Mouse (Mus musculus): ENCODE results near the gene Nrde2. TPM values are rescaled to one million over a fixed set of nuclear protein-coding genes. Genes with fewer than 3 reads are reported as not detected.

Gene Nrde2
- 14.8 and 16.9 TPM in 2 replicates for polyA plus RNA-seq (2012; rRNA removed)

- peak within 1 kb of the TSS; percentile 77 for H3K4me3 ChIP-seq (replicated peaks; ENCODE audit: insufficient read depth, low read depth, low read length)
- under 1% methylated on average over 26 of the region's 26 CpGs for WGBS
- TF ChIP-seq POLR2A (IDR thresholded peaks at IDR 0.05; ENCODE audit: borderline replicate concordance, insufficient read depth, low read length) (peak; percentile 51; the same call in 1 of the 2 replicates), CTCF (IDR thresholded peaks at IDR 0.05; ENCODE audit: borderline replicate concordance, insufficient read depth, low read depth, low read length) (no peak)
- no peaks in the 10 kb centered on the region for H3K27me3 ChIP-seq (ENCODE audit: control insufficient read depth, insufficient read depth, low read length)
- DNase-seq = peak; percentile 93 to 94
- peak within 1 kb of the TSS; percentile 50; the same call in 1 of the 2 replicates for H3K27ac ChIP-seq (ENCODE audit: insufficient read depth, low read length)
- H3K4me1 ChIP-seq (ENCODE audit: control insufficient read depth, insufficient read depth, low read length) = no peaks in the 10 kb centered on the region; the same call in 1 of the 2 replicates
These were observed at the start of gene Nrde2 for GRCm38 (mm10) chr12:100159261-100159975. Nrde2 (minus strand) TSS chr12:100159653.

GRCm38 (mm10) chr12:100206926-100207325 lies 47.5 kb upstream of the Nrde2 start:
- H3K27ac ChIP-seq (ENCODE audit: insufficient read depth, low read length) = no peak overlapping the region
- H3K4me1 ChIP-seq (ENCODE audit: control insufficient read depth, insufficient read depth, low read length) = peaks cover 42% of the 10 kb centered on the region; the same call in 1 of the 2 replicates
- 74% methylated on average over 5 of the region's 5 CpGs for WGBS
- no peak for DNase-seq
- no peaks in the 10 kb centered on the region for H3K27me3 ChIP-seq (ENCODE audit: control insufficient read depth, insufficient read depth, low read length)
- no peak overlapping the region for H3K4me3 ChIP-seq (replicated peaks; ENCODE audit: insufficient read depth, low read depth, low read length)
- TF ChIP-seq POLR2A (IDR thresholded peaks at IDR 0.05; ENCODE audit: borderline replicate concordance, insufficient read depth, low read length) (no peak), CTCF (IDR thresholded peaks at IDR 0.05; ENCODE audit: borderline replicate concordance, insufficient read depth, low read depth, low read length) (no peak)

GRCm38 (mm10) chr12:100206521-100206920 lies 47.1 kb upstream of the Nrde2 start:
- DNase-seq = no peak
- Histone ChIP-seq H3K27ac (ENCODE audit: insufficient read depth, low read length) (no peak overlapping the region), H3K27me3 (ENCODE audit: control insufficient read depth, insufficient read depth, low read length) (no peaks in the 10 kb centered on the region), H3K4me3 (replicated peaks; ENCODE audit: insufficient read depth, low read depth, low read length) (no peak overlapping the region), H3K4me1 (ENCODE audit: control insufficient read depth, insufficient read depth, low read length) (peaks cover 39% of the 10 kb centered on the region; the same call in 1 of the 2 replicates)
- TF ChIP-seq CTCF (IDR thresholded peaks at IDR 0.05; ENCODE audit: borderline replicate concordance, insufficient read depth, low read depth, low read length) = no peak
- TF ChIP-seq POLR2A (IDR thresholded peaks at IDR 0.05; ENCODE audit: borderline replicate concordance, insufficient read depth, low read length) = no peak
- WGBS = 91% methylated on average over 3 of the region's 3 CpGs

- no peak overlapping the region for H3K4me3 ChIP-seq (replicated peaks; ENCODE audit: insufficient read depth, low read depth, low read length)
- DNase-seq = no peak
- 75% methylated on average over 8 of the region's 8 CpGs for WGBS
- peaks cover 34% of the 10 kb centered on the region; the same call in 1 of the 2 replicates for H3K4me1 ChIP-seq (ENCODE audit: control insufficient read depth, insufficient read depth, low read length)
- H3K27me3 ChIP-seq (ENCODE audit: control insufficient read depth, insufficient read depth, low read length) = no peaks in the 10 kb centered on the region
- TF ChIP-seq CTCF (IDR thresholded peaks at IDR 0.05; ENCODE audit: borderline replicate concordance, insufficient read depth, low read depth, low read length) = no peak
- TF ChIP-seq POLR2A (IDR thresholded peaks at IDR 0.05; ENCODE audit: borderline replicate concordance, insufficient read depth, low read length) = no peak
- H3K27ac ChIP-seq (ENCODE audit: insufficient read depth, low read length) = no peak overlapping the region
These were observed 45.7 kb upstream of the Nrde2 start for GRCm38 (mm10) chr12:100205156-100205555.

- no peak for DNase-seq
- TF ChIP-seq CTCF (IDR thresholded peaks at IDR 0.05; ENCODE audit: borderline replicate concordance, insufficient read depth, low read depth, low read length) = no peak
- no peak for TF ChIP-seq POLR2A (IDR thresholded peaks at IDR 0.05; ENCODE audit: borderline replicate concordance, insufficient read depth, low read length)
- peaks cover 34% of the 10 kb centered on the region; the same call in 1 of the 2 replicates for H3K4me1 ChIP-seq (ENCODE audit: control insufficient read depth, insufficient read depth, low read length)
- no peaks in the 10 kb centered on the region for H3K27me3 ChIP-seq (ENCODE audit: control insufficient read depth, insufficient read depth, low read length)
- no peak overlapping the region for H3K4me3 ChIP-seq (replicated peaks; ENCODE audit: insufficient read depth, low read depth, low read length)
- 45% methylated on average over 3 of the region's 3 CpGs for WGBS
- H3K27ac ChIP-seq (ENCODE audit: insufficient read depth, low read length) = no peak overlapping the region
These were observed 44.3 kb upstream of the Nrde2 start for GRCm38 (mm10) chr12:100203759-100204158.

- TF ChIP-seq POLR2A (IDR thresholded peaks at IDR 0.05; ENCODE audit: borderline replicate concordance, insufficient read depth, low read length) = no peak; the same call in 1 of the 2 replicates
- peak; percentile 99 for TF ChIP-seq CTCF (IDR thresholded peaks at IDR 0.05; ENCODE audit: borderline replicate concordance, insufficient read depth, low read depth, low read length)
- under 1% methylated on average over 13 of the region's 13 CpGs for WGBS
- Histone ChIP-seq H3K4me1 (ENCODE audit: control insufficient read depth, insufficient read depth, low read length) (peaks cover 25% of the 10 kb centered on the region; the same call in 1 of the 2 replicates), H3K4me3 (replicated peaks; ENCODE audit: insufficient read depth, low read depth, low read length) (peak overlapping the region; percentile 48), H3K27ac (ENCODE audit: insufficient read depth, low read length) (no peak overlapping the region), H3K27me3 (ENCODE audit: control insufficient read depth, insufficient read depth, low read length) (no peaks in the 10 kb centered on the region)
- DNase-seq = peak; percentile 96 to 97
These were observed 42.4 kb upstream of the Nrde2 start for GRCm38 (mm10) chr12:100201838-100202237.

GRCm38 (mm10) chr12:100201363-100201711 lies 41.9 kb upstream of the Nrde2 start:
- DNase-seq = no peak
- Histone ChIP-seq H3K4me1 (ENCODE audit: control insufficient read depth, insufficient read depth, low read length) (peaks cover 23% of the 10 kb centered on the region; the same call in 1 of the 2 replicates), H3K4me3 (replicated peaks; ENCODE audit: insufficient read depth, low read depth, low read length) (peak overlapping the region; percentile 72), H3K27me3 (ENCODE audit: control insufficient read depth, insufficient read depth, low read length) (no peaks in the 10 kb centered on the region), H3K27ac (ENCODE audit: insufficient read depth, low read length) (no peak overlapping the region; the same call in 1 of the 2 replicates)
- TF ChIP-seq CTCF (IDR thresholded peaks at IDR 0.05; ENCODE audit: borderline replicate concordance, insufficient read depth, low read depth, low read length) (no peak), POLR2A (IDR thresholded peaks at IDR 0.05; ENCODE audit: borderline replicate concordance, insufficient read depth, low read length) (no peak)
- WGBS = 2% methylated on average over 4 of the region's 4 CpGs

Data from cerebellum, adult 2 months (tissue).